Mouse (Mus musculus) stomach, postnatal 0 days (tissue): ENCODE measurements at regions not wholly inside any gene's neighbourhood (a gene's known extent, or its start where the extent isn't known, plus 50 kb on each side); places are given as distances from the start of the nearest gene placed in this dataset.

Source experiments
- CTCF ChIP-seq: IDR thresholded peaks from 2 replicates; pipeline ENCODE4 v1.5.1; 2016; ENCODE audit warnings: antibody characterized with exemption, low read depth, mild to moderate bottlenecking, moderate library complexity
- EP300 ChIP-seq: optimal IDR thresholded peaks from 2 replicates; pipeline ENCODE3; 2016; ENCODE audit warnings: antibody characterized with exemption

DNA sequence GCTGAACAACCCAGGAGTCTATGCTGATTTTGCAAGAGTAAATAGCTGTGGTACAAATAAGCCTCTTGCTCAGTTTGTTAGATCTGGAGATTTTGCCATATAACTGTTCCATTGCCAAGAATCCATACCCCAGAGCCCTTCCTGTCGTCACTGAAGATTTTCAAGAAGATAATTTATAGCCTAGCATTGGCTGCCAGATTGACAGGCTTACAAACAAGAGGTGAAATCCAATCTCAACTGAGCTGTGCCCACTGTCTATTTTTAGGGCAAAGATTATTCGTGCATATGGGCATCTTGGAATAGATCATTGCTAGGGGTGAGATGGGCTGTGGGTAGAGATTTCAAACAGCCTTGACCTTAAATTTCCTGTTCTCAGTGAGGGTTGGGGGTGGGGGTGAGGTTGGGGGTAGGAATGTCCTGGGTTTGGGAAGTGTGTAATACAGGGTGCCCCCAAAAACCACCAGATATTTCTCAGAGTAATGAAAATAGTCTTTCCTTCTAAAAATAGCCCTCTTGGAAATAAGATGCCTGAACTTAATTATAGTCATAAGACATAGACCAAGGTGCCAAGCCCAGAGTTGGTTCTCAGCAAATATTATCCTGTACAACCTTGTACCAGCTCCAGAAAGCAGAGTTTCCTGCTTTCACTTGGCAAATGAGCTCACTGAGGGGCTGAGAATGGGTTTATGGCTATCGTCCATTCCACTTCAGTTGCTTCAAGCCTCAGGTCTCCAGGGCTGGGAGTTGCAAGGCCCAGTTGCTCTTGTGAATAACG is 93.3 kb upstream of the Eepd1 start:
- TF ChIP-seq EP300 (no peak), CTCF (no peak)
